Mouse (Mus musculus) thymus, adult 18-20 months (tissue): ENCODE results near the gene Prss16.
A peak's percentile ranks its signal among the peaks of the same experiment; 100 is the strongest.

Source experiments
- DNase-seq, 2 experiments: peaks; one replicate each; pipeline ENCODE4 v3.0.0; 2022; ENCODE audit warnings: mixed read lengths in 2 of 2

The Prss16 gene

DNA sequence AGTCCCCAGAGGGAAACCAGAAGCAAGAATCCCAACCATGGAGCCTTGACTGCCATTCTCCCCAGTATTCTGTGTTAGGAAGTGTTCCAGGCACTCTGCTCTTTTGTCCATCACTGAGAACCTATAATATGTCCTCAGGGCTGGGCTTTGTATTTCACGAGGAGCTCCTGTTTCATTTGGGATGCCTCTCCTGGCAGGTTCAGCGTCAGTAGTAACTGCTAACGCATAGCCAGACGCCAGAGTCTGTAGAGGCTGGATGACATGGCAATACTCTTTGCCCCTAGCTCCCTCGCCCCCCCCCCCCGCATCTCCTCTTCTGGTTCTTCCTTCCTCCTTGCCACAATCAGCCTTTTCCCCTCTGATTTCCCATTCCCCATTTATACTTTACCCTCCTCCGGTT, at the start of gene Prss16:
TSS of gene Prss16 (minus strand) at position 101 of the 400 bp plus-strand sequence.
- DNase-seq: no peak

- no peak for DNase-seq
Observed at GRCm38 (mm10) chr13:22053754-22054153, 44.2 kb upstream of the Prss16 start.

GRCm38 (mm10) chr13:22051523-22051859, 41.9 kb upstream of the Prss16 start:
- DNase-seq: no peak

GRCm38 (mm10) chr13:22050591-22051522, 41.3 kb upstream of the Prss16 start:
- peak; percentile 88 to 91 for DNase-seq

DNA sequence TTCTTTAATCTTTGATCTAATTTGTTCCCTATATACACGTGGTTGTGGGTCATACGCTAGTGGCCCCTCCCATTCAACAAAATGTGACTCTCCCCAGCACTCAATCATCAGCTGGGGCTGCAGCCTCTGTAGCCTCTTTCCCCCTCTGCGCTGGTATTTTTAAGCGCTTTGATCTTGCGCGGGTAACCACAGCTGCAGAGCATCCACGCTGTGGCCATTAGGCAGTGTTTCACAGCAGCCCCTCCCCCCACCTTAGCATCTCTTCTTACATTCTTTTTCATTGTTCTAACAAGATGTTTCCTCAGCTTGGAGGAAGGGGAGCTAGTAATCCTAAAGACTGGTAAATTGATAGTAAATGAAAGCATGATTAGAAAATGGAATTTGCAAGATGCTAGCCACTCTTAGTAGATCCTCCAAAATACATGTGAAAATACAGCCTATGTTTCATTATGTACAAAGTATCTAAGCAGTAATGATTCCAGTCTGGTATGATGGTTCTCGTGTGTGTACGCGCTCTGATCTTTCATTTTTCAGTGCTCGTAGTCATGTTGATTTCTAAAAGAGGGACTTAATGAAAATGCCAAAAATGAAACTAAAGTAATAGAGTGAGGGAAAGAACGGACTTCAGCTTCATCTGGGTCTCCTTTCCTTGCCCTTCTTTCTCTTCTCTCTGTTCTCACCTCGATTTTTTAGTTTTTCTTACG, 40.3 kb upstream of the Prss16 start:
- DNase-seq: peak; percentile 25 to 48

- no peak for DNase-seq
Observed at GRCm38 (mm10) chr13:22049041-22049440, 39.5 kb upstream of the Prss16 start.

DNA sequence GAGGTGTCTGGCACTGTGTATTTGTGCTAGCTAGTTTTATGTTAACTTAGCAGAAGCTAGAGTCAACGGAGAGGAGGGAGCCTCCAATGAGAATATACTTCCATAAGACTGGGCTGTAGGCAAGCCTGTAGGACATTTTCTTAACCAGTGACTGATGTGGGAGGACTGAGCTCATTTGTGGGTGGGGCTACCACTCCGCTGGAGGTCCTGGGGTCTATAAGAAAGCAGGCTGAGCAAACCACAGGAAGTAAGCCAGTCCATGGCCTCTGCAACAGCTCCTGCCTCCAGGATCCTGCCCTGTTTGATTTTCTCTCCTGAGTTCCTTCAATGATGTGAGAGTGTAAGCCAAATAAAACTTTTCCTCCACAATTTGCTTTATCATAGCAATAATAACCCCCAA, 35.8 kb upstream of the Prss16 start:
- DNase-seq: no peak

GRCm38 (mm10) chr13:22044432-22045155, 35.1 kb upstream of the Prss16 start:
- no peak for DNase-seq

GRCm38 (mm10) chr13:22043503-22044431, 34.2 kb upstream of the Prss16 start:
- no peak for DNase-seq

DNA sequence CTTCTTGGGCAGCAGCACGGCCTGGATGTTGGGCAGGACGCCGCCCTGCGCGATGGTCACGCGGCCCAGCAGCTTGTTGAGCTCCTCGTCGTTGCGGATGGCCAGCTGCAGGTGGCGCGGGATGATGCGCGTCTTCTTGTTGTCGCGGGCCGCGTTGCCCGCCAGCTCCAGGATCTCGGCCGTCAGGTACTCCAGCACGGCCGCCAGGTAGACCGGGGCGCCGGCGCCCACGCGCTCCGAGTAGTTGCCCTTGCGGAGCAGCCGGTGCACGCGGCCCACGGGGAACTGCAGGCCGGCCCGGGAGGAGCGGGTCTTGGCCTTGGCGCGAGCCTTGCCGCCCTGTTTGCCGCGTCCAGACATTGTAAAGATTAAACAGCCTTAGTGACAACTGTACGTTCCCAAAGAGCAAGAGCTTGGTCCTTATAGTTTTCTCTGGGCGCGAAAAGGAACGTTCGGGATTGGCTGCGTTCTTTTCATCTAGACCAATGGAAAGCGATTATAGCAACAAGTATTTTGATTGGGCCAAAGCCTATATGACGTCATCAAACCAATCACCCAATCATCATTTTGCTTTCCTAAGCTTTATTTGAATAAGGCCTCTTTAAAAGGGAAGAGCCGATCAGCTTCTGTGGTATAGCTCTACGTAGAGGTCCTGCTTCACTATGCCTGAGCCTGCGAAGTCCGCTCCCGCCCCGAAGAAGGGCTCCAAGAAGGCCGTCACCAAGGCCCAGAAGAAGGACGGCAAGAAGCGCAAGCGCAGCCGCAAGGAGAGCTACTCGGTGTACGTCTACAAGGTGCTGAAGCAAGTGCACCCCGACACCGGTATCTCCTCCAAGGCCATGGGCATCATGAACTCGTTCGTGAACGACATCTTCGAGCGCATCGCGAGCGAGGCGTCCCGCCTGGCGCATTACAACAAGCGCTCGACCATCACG, 33.3 kb upstream of the Prss16 start, which contains the start of the genes Hist1h2ag and Hist1h2bj:
TSS of gene Hist1h2ag (minus strand) at position 377 of the 935 bp plus-strand sequence.
TSS of gene Hist1h2bj (plus strand) at position 647 of the 935 bp plus-strand sequence.
- peak; percentile 71 to 90 for DNase-seq

- no peak for DNase-seq
Observed at GRCm38 (mm10) chr13:22041651-22042567, 32.4 kb upstream of the Prss16 start.

- peak; percentile 91 to 96 for DNase-seq
Observed at GRCm38 (mm10) chr13:22041142-22041536, 31.6 kb upstream of the Prss16 start, which contains the start of gene Hist1h4i. Hist1h4i (minus strand) TSS chr13:22041362.

DNA sequence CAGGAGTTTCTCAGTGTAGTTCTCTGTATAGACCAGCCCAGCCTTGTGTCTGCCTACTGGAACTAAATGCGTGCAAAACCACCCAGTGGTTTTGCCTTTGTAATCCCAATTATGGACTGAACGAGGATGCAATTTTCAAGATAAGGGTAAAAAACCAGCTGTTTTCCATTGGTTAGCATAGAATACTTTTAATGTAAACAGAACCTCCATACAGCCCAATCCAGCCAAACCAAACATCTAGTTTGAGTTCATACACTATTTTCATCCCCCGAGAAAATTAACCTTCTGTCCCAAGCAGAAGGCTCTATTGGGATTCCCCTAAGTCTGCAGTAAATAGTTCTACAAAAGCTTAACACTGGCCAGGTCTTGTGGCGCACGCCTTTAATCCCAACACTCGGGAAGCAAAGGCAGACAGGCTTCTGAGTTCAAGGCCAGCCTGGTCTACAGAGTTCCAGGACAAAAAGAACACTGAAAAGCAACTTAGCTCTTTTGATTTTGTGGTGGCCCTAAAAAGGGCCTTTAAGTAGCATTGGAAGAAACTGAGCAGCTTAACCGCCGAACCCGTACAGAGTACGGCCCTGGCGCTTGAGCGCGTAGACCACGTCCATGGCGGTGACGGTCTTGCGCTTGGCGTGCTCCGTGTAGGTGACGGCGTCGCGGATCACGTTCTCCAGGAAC, 31.1 kb upstream of the Prss16 start:
- DNase-seq: no peak

- DNase-seq: no peak
Observed at GRCm38 (mm10) chr13:22039951-22040463, 30.5 kb upstream of the Prss16 start.

DNA sequence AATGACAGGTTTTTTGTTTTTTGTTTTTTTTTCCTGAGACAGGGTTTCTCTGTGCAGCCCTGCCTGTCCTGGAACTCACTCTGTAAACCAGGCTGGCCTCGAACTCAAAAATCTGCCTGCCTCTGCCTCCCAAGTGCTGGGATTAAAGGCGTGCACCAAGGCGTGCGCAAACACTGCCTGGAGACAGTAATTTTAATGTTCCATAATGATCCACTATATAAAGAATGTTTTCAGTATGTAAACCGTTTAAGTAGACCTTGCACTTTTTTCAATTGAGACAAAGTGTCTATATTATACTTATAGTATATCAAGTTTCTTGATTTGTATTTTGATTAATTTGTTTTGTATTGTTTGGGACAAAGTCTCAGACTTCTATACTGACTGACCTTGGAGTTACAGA, 29.8 kb upstream of the Prss16 start:
- DNase-seq: no peak

- DNase-seq: no peak
Observed at GRCm38 (mm10) chr13:22037415-22037814, 27.9 kb upstream of the Prss16 start.

DNA sequence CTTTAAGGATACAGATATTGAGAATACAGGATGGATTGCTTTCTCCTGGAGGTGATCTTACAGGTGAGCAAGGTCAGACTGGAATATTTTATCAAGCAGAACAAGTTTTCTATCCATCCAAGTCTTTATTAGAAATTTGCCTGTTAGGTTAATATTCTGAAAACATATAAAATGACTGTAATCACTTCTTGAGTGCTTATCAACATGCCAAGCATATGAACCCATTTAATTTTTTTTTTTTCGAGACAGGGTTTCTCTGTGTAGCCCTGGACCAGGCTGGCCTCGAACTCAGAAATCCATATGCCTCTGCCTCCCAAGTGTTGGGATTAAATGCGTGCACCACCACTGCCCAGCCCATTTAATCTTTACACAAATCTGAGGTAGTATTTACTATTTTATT, 27.4 kb upstream of the Prss16 start:
- DNase-seq: no peak

- no peak for DNase-seq
Observed at GRCm38 (mm10) chr13:22036149-22036956, 26.8 kb upstream of the Prss16 start.
